Mouse (Mus musculus): ENCODE results near the gene Atmin.

DNA sequence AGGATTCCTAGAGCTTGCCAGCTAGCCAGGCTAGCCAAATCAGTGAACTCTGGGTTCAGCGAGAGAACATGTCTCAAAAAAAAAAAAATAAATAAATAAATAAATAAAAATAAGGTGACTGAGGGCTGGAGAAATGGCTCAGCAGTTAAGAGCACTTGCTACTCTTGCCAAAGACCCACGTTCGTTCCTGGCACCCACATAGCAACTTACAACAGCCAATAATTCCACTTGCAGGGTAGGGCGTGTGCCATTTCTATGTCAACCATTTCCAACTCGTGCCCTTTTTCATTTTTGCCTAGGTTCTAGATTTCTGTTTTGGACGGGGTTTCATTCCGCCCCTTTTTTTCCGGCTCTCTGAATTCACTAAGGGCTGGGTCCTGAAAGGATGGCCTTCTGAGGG lies 34.9 kb downstream of the Atmin start:
- no peak for TF ChIP-seq POLR2A (IDR thresholded peaks at IDR 0.05; ENCODE audit: insufficient read length, low read depth)
- TF ChIP-seq CEBPB (IDR thresholded peaks at IDR 0.05; ENCODE audit: insufficient read depth, poor library complexity, severe bottlenecking), result no peak

All from myocyte (in vitro differentiated cells).